Mouse (Mus musculus): ENCODE results near the gene Nomo1. TPM values are rescaled to one million over a fixed set of nuclear protein-coding genes. Genes with fewer than 3 reads are reported as not detected.

The Nomo1 gene
- polyA plus RNA-seq (2014; fragmentation: Nextera tagmentation; extraction: Ambion mirVana), result 21.1 and 22.3 TPM in 2 replicates

DNA sequence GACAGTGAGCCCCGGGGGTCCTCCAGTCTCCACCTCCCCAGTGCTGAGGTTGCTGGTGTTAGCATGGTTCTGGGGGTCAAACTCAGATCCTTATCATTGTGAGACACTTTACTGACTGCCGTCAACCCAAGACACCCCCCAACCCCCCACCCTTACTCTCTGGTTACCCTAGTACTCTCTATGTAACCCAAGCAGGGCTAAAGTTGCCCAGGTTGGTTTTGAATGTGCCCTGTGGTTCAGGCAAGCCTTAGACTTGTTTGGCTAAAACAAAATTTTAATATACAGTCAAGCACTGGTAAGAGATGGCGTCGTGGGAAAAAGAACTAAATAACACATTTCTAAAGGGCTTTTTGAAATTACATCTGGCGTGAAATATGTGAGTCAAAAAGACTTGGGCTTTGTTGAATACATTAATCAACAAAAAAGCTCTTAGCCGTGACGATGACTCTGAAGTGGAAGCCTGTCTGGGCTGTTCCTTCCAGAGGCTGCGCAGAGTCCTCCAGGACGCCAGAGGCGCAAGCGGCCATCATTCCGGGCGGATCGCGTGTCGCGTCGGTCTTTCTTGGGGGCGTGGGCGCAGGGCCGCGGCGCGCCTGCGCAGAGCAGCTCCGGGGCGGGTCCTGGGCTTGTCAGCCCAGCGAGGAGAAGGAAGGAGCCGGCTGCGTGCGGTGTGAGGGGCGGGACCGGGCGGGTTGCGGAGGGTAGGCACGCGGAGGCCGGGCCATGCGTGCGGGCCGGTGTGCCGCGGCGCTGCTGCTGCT is at the start of gene Nomo1:
Gene Nomo1, plus strand, starts transcription at position 590 of the 761 bp plus-strand sequence.
- H3K9me3 ChIP-seq (ENCODE audit: control insufficient read depth, low read depth, low read length), result no peaks in the 10 kb centered on the region

DNA sequence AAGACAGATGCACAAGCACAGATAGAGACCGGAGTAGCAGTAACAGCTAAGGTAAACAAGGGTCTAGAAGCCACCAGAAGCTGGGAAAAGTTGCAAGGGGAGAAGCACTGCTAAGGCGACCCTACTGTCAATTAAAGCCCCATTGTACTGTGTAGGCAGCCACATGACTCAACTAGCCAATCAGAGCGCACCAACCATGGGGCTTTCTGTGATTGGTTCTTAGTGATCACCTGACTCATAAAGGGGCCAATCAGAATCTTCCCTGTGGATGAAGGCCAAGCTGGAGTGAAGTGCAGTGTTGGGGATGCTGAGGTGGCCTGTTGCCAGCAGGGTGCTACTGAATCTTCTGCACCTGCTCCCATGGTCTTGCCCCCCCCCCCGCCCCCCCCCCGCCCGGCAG is 46.6 kb upstream of the Nomo1 start:
- H3K4me3 ChIP-seq (ENCODE audit: low read depth, low read length), result no peak overlapping the region
- no peak overlapping the region for H3K4me2 ChIP-seq (replicated peaks; ENCODE audit: low read depth, low read length)
- no peak overlapping the region for H3K27ac ChIP-seq (ENCODE audit: low read length)
- H3K36me3 ChIP-seq (ENCODE audit: control insufficient read depth, insufficient read depth, low read length), result no peaks in the 10 kb centered on the region
- 55% methylated on average over 6 of the region's 6 CpGs for WGBS
- no peak for ATAC-seq (ENCODE audit: insufficient number of reproducible peaks, insufficient read depth, low FRiP score, low read depth)
- no peaks in the 10 kb centered on the region for H3K4me1 ChIP-seq (ENCODE audit: control insufficient read depth, insufficient read depth, low read length)
- no peaks in the 10 kb centered on the region for H3K27me3 ChIP-seq (ENCODE audit: control insufficient read depth, insufficient read depth, low read length)
- H3K9ac ChIP-seq (replicated peaks; ENCODE audit: low read depth, low read length), result no peak overlapping the region
- no peaks in the 10 kb centered on the region for H3K9me3 ChIP-seq (ENCODE audit: control insufficient read depth, low read depth, low read length)

More for the DNA sequence above, at the start of gene Nomo1:
- H3K4me3 ChIP-seq (ENCODE audit: low read depth, low read length), result peak within 1 kb of the TSS; percentile 95
- peaks cover 9% of the 10 kb centered on the region; the same call in 1 of the 2 replicates for H3K4me1 ChIP-seq (ENCODE audit: control insufficient read depth, insufficient read depth, low read length)
- peak; percentile 93 for ATAC-seq (ENCODE audit: insufficient number of reproducible peaks, insufficient read depth, low FRiP score, low read depth)
- 5% methylated on average over 44 of the region's 44 CpGs for WGBS
- H3K27ac ChIP-seq (ENCODE audit: low read length), result no peak within 1 kb of the TSS
- H3K36me3 ChIP-seq (ENCODE audit: control insufficient read depth, insufficient read depth, low read length), result peaks cover 2% of the 10 kb centered on the region; the same call in 1 of the 2 replicates
- H3K4me2 ChIP-seq (replicated peaks; ENCODE audit: low read depth, low read length), result peak within 1 kb of the TSS; percentile 48
- H3K9ac ChIP-seq (replicated peaks; ENCODE audit: low read depth, low read length), result peak within 1 kb of the TSS; percentile 81
- no peaks in the 10 kb centered on the region for H3K27me3 ChIP-seq (ENCODE audit: control insufficient read depth, insufficient read depth, low read length)

DNA sequence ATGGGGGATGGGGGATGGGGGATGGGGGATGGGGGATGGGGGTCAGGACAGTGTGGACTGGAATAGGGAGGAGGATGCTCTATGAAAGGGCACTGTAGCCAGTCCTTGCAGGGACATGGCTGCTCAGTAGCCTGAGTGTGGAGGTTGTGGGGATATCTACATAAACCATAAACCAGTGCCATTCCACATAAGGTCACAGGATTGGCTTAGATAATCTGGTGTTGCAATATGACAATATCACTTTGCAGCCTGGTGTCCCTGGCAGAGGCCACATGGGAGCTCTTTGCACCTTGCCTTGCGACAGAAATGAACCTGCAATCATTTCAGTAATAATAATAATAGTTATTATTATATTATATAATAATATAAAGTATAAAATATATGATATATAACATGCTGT is 45.2 kb upstream of the Nomo1 start:
- no peak for ATAC-seq (ENCODE audit: insufficient number of reproducible peaks, insufficient read depth, low FRiP score, low read depth)
- Histone ChIP-seq H3K27me3 (ENCODE audit: control insufficient read depth, insufficient read depth, low read length) (no peaks in the 10 kb centered on the region), H3K4me2 (replicated peaks; ENCODE audit: low read depth, low read length) (no peak overlapping the region), H3K27ac (ENCODE audit: low read length) (no peak overlapping the region), H3K36me3 (ENCODE audit: control insufficient read depth, insufficient read depth, low read length) (no peaks in the 10 kb centered on the region), H3K9ac (replicated peaks; ENCODE audit: low read depth, low read length) (no peak overlapping the region), H3K4me3 (ENCODE audit: low read depth, low read length) (no peak overlapping the region), H3K9me3 (ENCODE audit: control insufficient read depth, low read depth, low read length) (no peaks in the 10 kb centered on the region), H3K4me1 (ENCODE audit: control insufficient read depth, insufficient read depth, low read length) (no peaks in the 10 kb centered on the region)
- 86% methylated on average over 1 of the region's 1 CpGs for WGBS

DNA sequence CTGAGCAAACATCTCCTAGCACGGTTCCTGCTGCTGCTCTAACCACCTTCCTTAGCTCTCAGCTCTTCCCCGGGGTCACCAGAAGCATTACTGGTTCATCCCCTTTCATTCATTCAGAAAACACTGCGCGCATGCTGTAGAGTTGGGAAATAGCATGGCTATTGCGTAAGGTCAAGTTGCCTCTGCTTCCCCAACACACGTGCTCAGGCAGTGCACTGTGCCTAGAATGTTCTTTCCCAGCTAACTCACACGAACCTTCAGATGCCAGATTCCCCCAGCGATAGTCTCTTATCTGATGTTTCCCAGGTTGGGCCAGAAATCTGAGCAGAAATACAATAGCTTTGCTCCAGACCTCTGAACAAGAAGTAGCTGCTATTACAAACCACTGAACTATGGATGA is 41.0 kb upstream of the Nomo1 start:
- Histone ChIP-seq H3K36me3 (ENCODE audit: control insufficient read depth, insufficient read depth, low read length) (no peaks in the 10 kb centered on the region), H3K9ac (replicated peaks; ENCODE audit: low read depth, low read length) (no peak overlapping the region)

DNA sequence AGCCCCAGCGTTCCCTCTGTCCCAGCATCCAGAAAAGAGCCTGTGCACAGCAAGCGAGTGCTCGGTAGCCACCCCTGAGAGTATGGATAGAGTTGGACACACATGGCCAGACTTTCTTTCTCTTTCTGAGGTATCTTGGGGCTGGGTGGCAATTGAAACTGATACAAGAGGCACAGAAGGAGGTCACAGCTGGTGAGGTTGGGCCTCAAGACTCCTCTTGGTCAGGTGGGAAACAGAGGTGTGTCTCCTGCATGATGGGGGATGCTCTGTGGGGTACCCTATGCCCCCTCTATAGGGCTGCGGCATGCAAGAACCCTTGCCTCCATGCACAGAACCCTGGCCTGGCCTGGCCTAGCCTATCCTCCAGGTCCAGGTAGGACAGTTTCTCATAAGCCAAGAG is 32.9 kb upstream of the Nomo1 start:
- 95% methylated on average over 4 of the region's 4 CpGs for WGBS
- no peak overlapping the region for H3K4me2 ChIP-seq (replicated peaks; ENCODE audit: low read depth, low read length)
- no peaks in the 10 kb centered on the region for H3K4me1 ChIP-seq (ENCODE audit: control insufficient read depth, insufficient read depth, low read length)
- H3K27ac ChIP-seq (ENCODE audit: low read length), result no peak overlapping the region
- ATAC-seq (ENCODE audit: insufficient number of reproducible peaks, insufficient read depth, low FRiP score, low read depth), result no peak
- H3K9ac ChIP-seq (replicated peaks; ENCODE audit: low read depth, low read length), result no peak overlapping the region
- no peaks in the 10 kb centered on the region for H3K27me3 ChIP-seq (ENCODE audit: control insufficient read depth, insufficient read depth, low read length)
- H3K4me3 ChIP-seq (ENCODE audit: low read depth, low read length), result no peak overlapping the region
- no peaks in the 10 kb centered on the region for H3K9me3 ChIP-seq (ENCODE audit: control insufficient read depth, low read depth, low read length)
- H3K36me3 ChIP-seq (ENCODE audit: control insufficient read depth, insufficient read depth, low read length), result no peaks in the 10 kb centered on the region

More for the DNA sequence above, 41.0 kb upstream of the Nomo1 start:
- Histone ChIP-seq H3K27me3 (ENCODE audit: control insufficient read depth, insufficient read depth, low read length) (no peaks in the 10 kb centered on the region), H3K27ac (ENCODE audit: low read length) (no peak overlapping the region), H3K4me3 (ENCODE audit: low read depth, low read length) (no peak overlapping the region), H3K4me2 (replicated peaks; ENCODE audit: low read depth, low read length) (no peak overlapping the region), H3K9me3 (ENCODE audit: control insufficient read depth, low read depth, low read length) (no peaks in the 10 kb centered on the region), H3K4me1 (ENCODE audit: control insufficient read depth, insufficient read depth, low read length) (no peaks in the 10 kb centered on the region)
- no peak for ATAC-seq (ENCODE audit: insufficient number of reproducible peaks, insufficient read depth, low FRiP score, low read depth)
- WGBS, result 83% methylated on average over 8 of the region's 8 CpGs

DNA sequence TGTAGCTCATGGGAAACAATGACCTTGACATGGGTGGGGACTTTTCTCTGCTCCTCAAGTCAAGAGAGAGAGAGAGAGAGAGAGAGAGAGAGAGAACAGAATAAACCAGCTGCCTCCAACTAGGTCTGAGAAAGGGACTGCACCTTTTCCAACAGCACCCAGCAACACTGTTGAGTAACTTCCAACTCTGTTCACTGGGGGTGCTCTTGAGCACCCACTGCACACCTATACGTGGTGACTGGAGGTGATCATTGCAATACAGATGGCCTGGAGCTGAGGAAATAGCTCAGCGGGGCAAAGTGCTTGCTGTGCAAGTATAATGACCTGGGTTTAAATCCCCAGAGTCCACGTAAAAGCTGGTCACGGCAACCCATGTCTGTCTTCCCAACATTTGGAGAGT is 30.8 kb upstream of the Nomo1 start:
- Histone ChIP-seq H3K27me3 (ENCODE audit: control insufficient read depth, insufficient read depth, low read length) (no peaks in the 10 kb centered on the region), H3K36me3 (ENCODE audit: control insufficient read depth, insufficient read depth, low read length) (no peaks in the 10 kb centered on the region), H3K9ac (replicated peaks; ENCODE audit: low read depth, low read length) (no peak overlapping the region), H3K9me3 (ENCODE audit: control insufficient read depth, low read depth, low read length) (no peaks in the 10 kb centered on the region), H3K27ac (ENCODE audit: low read length) (no peak overlapping the region), H3K4me1 (ENCODE audit: control insufficient read depth, insufficient read depth, low read length) (no peaks in the 10 kb centered on the region), H3K4me3 (ENCODE audit: low read depth, low read length) (no peak overlapping the region), H3K4me2 (replicated peaks; ENCODE audit: low read depth, low read length) (no peak overlapping the region)
- no peak for ATAC-seq (ENCODE audit: insufficient number of reproducible peaks, insufficient read depth, low FRiP score, low read depth)
- WGBS, result 55% methylated on average over 4 of the region's 4 CpGs

DNA sequence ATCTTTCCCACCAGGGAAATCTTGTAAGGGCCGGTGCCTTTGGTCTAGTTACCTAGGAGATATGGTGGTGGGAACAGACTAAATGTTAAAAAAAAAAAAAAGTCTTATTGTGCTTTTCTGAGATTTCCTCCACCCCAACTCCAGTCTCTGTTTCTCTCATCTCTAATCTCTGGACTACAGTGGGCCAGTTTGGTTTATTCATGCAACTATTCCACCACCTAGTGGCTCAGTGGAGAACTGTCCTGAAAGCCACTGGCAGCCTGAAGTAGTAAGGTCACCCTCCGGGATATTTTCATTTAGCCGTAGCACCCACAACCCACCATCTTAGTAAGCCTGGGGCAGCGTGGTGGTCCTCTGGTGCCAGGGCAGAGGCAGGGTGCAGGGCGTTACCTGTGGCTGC is 23.9 kb upstream of the Nomo1 start:
- peak; percentile 24; the same call in 1 of the 2 replicates for ATAC-seq (ENCODE audit: insufficient number of reproducible peaks, insufficient read depth, low FRiP score, low read depth)
- Histone ChIP-seq H3K9ac (replicated peaks; ENCODE audit: low read depth, low read length) (no peak overlapping the region), H3K9me3 (ENCODE audit: control insufficient read depth, low read depth, low read length) (no peaks in the 10 kb centered on the region), H3K4me2 (replicated peaks; ENCODE audit: low read depth, low read length) (no peak overlapping the region), H3K36me3 (ENCODE audit: control insufficient read depth, insufficient read depth, low read length) (no peaks in the 10 kb centered on the region), H3K4me1 (ENCODE audit: control insufficient read depth, insufficient read depth, low read length) (peaks cover 14% of the 10 kb centered on the region), H3K27ac (ENCODE audit: low read length) (no peak overlapping the region), H3K27me3 (ENCODE audit: control insufficient read depth, insufficient read depth, low read length) (no peaks in the 10 kb centered on the region), H3K4me3 (ENCODE audit: low read depth, low read length) (no peak overlapping the region)
- WGBS, result 12% methylated on average over 5 of the region's 5 CpGs

DNA sequence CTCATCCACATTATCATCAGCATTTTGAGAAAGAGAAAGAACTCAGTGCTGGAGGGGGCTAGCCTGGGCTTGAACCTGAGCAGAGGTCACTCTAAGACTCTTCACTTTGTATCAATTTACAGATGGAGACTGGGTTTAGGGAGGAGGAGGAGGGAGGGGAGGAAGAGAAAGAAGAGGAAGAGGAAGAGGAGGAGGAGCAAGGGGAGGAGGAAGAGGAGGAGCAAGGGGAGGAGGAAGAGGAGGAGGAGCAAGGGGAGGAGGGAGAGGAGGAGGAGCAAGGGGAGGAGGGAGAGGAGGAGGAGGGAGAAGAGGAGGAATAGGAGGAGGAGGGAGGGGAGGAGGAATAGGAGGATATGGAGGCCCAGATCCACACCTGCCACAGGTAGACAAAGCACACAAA is 21.4 kb upstream of the Nomo1 start:
- Histone ChIP-seq H3K4me3 (ENCODE audit: low read depth, low read length) (no peak overlapping the region), H3K27ac (ENCODE audit: low read length) (no peak overlapping the region)

More for the DNA sequence above, 21.4 kb upstream of the Nomo1 start:
- H3K27me3 ChIP-seq (ENCODE audit: control insufficient read depth, insufficient read depth, low read length), result no peaks in the 10 kb centered on the region
- H3K9ac ChIP-seq (replicated peaks; ENCODE audit: low read depth, low read length), result no peak overlapping the region
- ATAC-seq (ENCODE audit: insufficient number of reproducible peaks, insufficient read depth, low FRiP score, low read depth), result no peak
- H3K4me2 ChIP-seq (replicated peaks; ENCODE audit: low read depth, low read length), result no peak overlapping the region
- H3K36me3 ChIP-seq (ENCODE audit: control insufficient read depth, insufficient read depth, low read length), result no peaks in the 10 kb centered on the region
- H3K4me1 ChIP-seq (ENCODE audit: control insufficient read depth, insufficient read depth, low read length), result peaks cover 14% of the 10 kb centered on the region
- no peaks in the 10 kb centered on the region for H3K9me3 ChIP-seq (ENCODE audit: control insufficient read depth, low read depth, low read length)
